Mouse (Mus musculus): ENCODE data around the gene Sbds. TPM values are rescaled to one million over a fixed set of nuclear protein-coding genes. Genes with fewer than 3 reads are reported as not detected.

Gene Sbds
- polyA plus RNA-seq, 1 experiment from 2014 or later: 83.6 TPM

DNA sequence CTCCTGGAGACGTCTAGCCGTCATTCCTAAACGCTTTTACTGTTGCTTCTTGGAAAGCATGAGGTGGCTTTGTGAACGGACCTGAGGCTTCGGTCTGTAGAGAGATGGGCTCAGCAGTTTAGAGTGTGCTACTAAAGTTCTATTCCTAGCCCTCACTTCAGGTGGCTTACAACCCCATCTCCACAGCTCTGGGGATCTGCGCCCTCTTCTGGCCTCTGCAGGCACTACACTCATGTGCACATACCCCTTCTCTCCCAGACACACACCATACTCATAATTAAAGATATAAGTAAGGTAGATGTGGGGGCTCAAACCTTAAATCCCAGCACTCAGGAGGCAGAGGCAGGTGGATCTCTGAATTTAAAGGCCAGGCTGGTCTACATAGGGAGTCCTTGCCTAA, 34.9 kb upstream of the Sbds start:
- Histone ChIP-seq H3K4me1 (ENCODE audit: control insufficient read depth, insufficient read depth, low read length) (no peaks in the 10 kb centered on the region), H3K9me3 (ENCODE audit: control insufficient read depth, low read length) (no peaks in the 10 kb centered on the region), H3K36me3 (ENCODE audit: control insufficient read depth, insufficient read depth, low read length) (peaks cover 5% of the 10 kb centered on the region; the same call in 1 of the 2 replicates), H3K4me2 (ENCODE audit: low read depth, low read length) (no peak overlapping the region), H3K9ac (ENCODE audit: low read depth, low read length) (no peak overlapping the region), H3K27ac (ENCODE audit: low read length) (no peak overlapping the region), H3K27me3 (replicated peaks; ENCODE audit: control insufficient read depth, insufficient read depth, low read length) (no peaks in the 10 kb centered on the region), H3K4me3 (ENCODE audit: low read length) (no peak overlapping the region)
- no peak for ATAC-seq
- WGBS: 96% methylated on average over 6 of the region's 6 CpGs

DNA sequence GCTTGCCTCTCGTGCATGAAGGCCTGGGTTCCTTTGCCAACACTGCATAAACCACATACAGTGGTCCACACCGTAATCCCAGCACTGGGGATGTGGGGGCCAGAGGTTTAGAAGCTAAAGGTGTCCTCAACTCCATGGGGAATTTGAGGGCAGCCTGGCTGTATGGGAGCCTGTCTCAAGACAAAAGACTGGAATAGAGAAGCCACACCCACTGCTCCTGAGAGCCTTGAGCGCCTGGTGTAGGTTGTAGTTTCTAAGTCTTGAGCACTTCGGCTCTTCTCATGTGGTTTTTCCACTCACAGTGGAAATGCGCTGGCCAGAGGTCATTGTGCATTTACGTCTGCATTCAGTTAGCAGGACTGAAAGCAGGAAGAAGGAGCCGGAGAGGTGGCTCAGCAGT, 32.8 kb upstream of the Sbds start:
- Histone ChIP-seq H3K27me3 (replicated peaks; ENCODE audit: control insufficient read depth, insufficient read depth, low read length) (no peaks in the 10 kb centered on the region), H3K9me3 (ENCODE audit: control insufficient read depth, low read length) (no peaks in the 10 kb centered on the region), H3K4me3 (ENCODE audit: low read length) (no peak overlapping the region), H3K9ac (ENCODE audit: low read depth, low read length) (no peak overlapping the region), H3K36me3 (ENCODE audit: control insufficient read depth, insufficient read depth, low read length) (peaks cover 5% of the 10 kb centered on the region; the same call in 1 of the 2 replicates), H3K4me1 (ENCODE audit: control insufficient read depth, insufficient read depth, low read length) (no peaks in the 10 kb centered on the region), H3K27ac (ENCODE audit: low read length) (no peak overlapping the region), H3K4me2 (ENCODE audit: low read depth, low read length) (no peak overlapping the region)
- ATAC-seq: no peak
- WGBS: 94% methylated on average over 7 of the region's 7 CpGs

DNA sequence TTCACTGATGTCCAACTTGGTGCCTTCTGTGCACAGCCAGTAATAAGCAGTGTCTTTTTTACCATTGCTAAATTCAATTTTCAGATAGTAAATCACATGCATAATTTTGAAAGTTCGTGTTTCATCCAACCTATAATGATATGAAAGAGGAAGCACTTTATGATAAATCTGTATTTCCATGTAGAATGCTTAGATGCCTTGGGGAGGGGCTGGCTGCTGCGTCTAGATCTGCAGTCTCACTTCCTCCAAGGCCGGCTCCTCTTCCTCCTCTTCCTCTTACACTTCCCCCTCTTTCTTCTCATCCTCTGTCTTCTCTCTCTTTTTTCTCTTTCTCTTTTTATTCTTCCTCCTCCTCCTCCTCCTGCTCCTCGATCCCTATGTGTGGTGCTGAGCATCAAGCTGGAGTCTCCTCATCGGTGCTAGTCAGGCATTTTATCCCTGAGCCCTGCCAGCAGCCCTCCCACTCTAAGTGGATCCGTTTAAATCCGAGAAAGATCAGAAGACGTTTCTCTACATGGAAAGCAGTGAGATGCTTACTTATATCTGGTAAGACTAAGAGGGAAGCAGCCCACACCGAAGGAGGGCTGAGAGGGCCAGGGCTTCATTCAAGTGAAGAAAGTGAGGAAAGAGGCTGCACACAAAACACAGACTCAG, 27.9 kb upstream of the Sbds start:
- WGBS: 94% methylated on average over 9 of the region's 9 CpGs
- H3K27ac ChIP-seq (ENCODE audit: low read length): no peak overlapping the region
- H3K4me3 ChIP-seq (ENCODE audit: low read length): no peak overlapping the region
- H3K9ac ChIP-seq (ENCODE audit: low read depth, low read length): no peak overlapping the region
- no peaks in the 10 kb centered on the region for H3K27me3 ChIP-seq (replicated peaks; ENCODE audit: control insufficient read depth, insufficient read depth, low read length)
- no peak overlapping the region for H3K4me2 ChIP-seq (ENCODE audit: low read depth, low read length)
- peaks cover 2% of the 10 kb centered on the region; the same call in 1 of the 2 replicates for H3K36me3 ChIP-seq (ENCODE audit: control insufficient read depth, insufficient read depth, low read length)
- no peaks in the 10 kb centered on the region for H3K9me3 ChIP-seq (ENCODE audit: control insufficient read depth, low read length)
- ATAC-seq: no peak
- no peaks in the 10 kb centered on the region for H3K4me1 ChIP-seq (ENCODE audit: control insufficient read depth, insufficient read depth, low read length)

DNA sequence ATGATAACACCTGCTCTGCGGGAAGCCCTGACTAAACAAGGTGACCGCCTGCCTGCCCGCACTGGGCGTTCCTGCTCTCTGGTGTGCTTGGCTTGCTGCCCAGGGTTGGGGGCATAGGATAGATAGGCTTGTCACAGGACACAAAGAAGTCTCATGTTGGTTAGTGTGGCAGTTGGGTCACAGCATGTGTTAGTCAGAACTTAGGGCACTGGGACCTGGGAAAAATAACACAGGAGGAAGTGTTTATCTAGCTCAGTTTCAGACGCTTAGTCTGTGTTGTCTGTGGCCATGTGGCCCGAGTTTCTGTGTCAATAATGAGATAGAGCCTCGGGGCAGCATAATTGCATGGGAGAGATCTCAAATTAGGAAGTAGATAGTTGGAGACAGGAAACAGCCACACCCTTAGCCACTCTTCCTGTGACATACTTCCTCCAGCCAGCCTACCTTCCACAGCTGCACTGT, 22.7 kb upstream of the Sbds start:
- H3K4me2 ChIP-seq (ENCODE audit: low read depth, low read length): no peak overlapping the region
- no peak overlapping the region for H3K4me3 ChIP-seq (ENCODE audit: low read length)
- no peaks in the 10 kb centered on the region for H3K9me3 ChIP-seq (ENCODE audit: control insufficient read depth, low read length)
- no peak overlapping the region for H3K9ac ChIP-seq (ENCODE audit: low read depth, low read length)
- H3K27me3 ChIP-seq (replicated peaks; ENCODE audit: control insufficient read depth, insufficient read depth, low read length): no peaks in the 10 kb centered on the region
- H3K27ac ChIP-seq (ENCODE audit: low read length): no peak overlapping the region
- peaks cover 5% of the 10 kb centered on the region; the same call in 1 of the 2 replicates for H3K36me3 ChIP-seq (ENCODE audit: control insufficient read depth, insufficient read depth, low read length)
- no peaks in the 10 kb centered on the region for H3K4me1 ChIP-seq (ENCODE audit: control insufficient read depth, insufficient read depth, low read length)
- no peak for ATAC-seq
- WGBS: 84% methylated on average over 7 of the region's 7 CpGs

DNA sequence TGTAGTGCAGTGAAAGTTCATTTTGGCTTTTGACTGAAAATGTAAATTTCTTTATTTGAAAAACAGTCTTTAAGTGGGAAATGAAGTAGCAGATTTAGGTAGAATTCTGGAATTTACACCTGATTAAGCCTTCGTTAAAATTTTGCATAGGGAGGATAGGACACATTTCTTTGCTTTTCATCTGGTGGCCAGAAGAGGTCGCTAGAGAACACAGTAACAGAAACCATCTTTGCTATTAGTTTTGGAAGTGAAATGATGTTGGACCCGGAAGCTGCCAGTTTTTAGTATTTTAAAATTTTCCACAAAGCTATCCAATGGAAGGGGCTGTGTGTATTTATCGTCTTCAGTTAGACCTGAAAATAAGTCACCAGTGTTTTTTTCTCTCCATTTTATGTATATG, 20.2 kb upstream of the Sbds start:
- Histone ChIP-seq H3K27me3 (replicated peaks; ENCODE audit: control insufficient read depth, insufficient read depth, low read length) (no peaks in the 10 kb centered on the region), H3K4me2 (ENCODE audit: low read depth, low read length) (no peak overlapping the region), H3K9me3 (ENCODE audit: control insufficient read depth, low read length) (no peaks in the 10 kb centered on the region), H3K4me1 (ENCODE audit: control insufficient read depth, insufficient read depth, low read length) (no peaks in the 10 kb centered on the region), H3K9ac (ENCODE audit: low read depth, low read length) (no peak overlapping the region), H3K27ac (ENCODE audit: low read length) (no peak overlapping the region), H3K4me3 (ENCODE audit: low read length) (no peak overlapping the region), H3K36me3 (ENCODE audit: control insufficient read depth, insufficient read depth, low read length) (peaks cover 5% of the 10 kb centered on the region; the same call in 1 of the 2 replicates)
- no peak for ATAC-seq
- WGBS: 54% methylated on average over 4 of the region's 4 CpGs

DNA sequence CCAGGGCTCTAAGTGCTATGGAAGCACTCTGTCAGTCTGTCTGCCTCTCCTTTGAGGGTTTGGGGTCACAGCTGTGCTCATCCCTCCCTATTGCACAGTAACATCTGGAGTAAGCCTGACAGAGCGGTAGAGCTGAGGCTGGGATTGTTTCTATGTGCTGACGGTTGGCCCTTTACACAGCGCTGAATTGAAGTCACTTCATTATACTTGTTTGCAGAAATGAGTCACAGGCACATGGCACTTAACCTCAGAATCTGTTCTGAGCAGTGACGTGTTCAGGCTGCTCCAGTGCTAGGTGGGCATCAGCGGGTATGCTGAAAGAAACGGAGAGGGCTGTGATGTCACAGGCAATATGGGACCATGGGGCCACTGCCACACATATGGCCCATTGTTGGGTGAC, 17.7 kb upstream of the Sbds start:
- peaks cover 3% of the 10 kb centered on the region; the same call in 1 of the 2 replicates for H3K36me3 ChIP-seq (ENCODE audit: control insufficient read depth, insufficient read depth, low read length)
- H3K9me3 ChIP-seq (ENCODE audit: control insufficient read depth, low read length): no peaks in the 10 kb centered on the region
- no peak overlapping the region for H3K27ac ChIP-seq (ENCODE audit: low read length)
- no peaks in the 10 kb centered on the region for H3K27me3 ChIP-seq (replicated peaks; ENCODE audit: control insufficient read depth, insufficient read depth, low read length)
- H3K4me1 ChIP-seq (ENCODE audit: control insufficient read depth, insufficient read depth, low read length): no peaks in the 10 kb centered on the region
- no peak overlapping the region for H3K4me2 ChIP-seq (ENCODE audit: low read depth, low read length)
- no peak overlapping the region for H3K9ac ChIP-seq (ENCODE audit: low read depth, low read length)
- no peak overlapping the region for H3K4me3 ChIP-seq (ENCODE audit: low read length)
- no peak for ATAC-seq
- WGBS: 91% methylated on average over 6 of the region's 6 CpGs

DNA sequence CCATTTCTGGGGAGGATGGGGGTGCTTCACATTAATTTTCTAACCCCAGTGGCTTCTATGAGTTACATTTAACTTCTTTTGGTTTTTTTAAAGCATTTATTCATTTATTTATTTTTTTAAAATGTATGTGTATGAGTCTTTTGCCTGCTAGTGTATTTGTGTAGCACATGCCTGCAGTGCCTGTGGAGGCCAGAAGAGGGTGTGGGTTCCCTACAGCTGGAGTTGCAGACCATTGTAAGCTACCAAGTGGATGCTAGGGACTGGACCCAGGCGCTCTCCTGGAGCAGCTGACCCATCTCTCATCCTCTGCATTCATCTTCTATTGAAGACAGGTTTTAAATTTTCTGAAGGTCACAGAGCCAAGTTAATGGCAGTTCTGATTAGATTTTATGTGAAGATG, 17.0 kb upstream of the Sbds start:
- H3K9ac ChIP-seq (ENCODE audit: low read depth, low read length): no peak overlapping the region
- no peak overlapping the region for H3K4me2 ChIP-seq (ENCODE audit: low read depth, low read length)
- H3K4me1 ChIP-seq (ENCODE audit: control insufficient read depth, insufficient read depth, low read length): no peaks in the 10 kb centered on the region
- WGBS: 100% methylated on average over 1 of the region's 1 CpGs
- no peak overlapping the region for H3K4me3 ChIP-seq (ENCODE audit: low read length)
- no peak overlapping the region for H3K27ac ChIP-seq (ENCODE audit: low read length)
- no peaks in the 10 kb centered on the region for H3K9me3 ChIP-seq (ENCODE audit: control insufficient read depth, low read length)
- peaks cover 8% of the 10 kb centered on the region; the same call in 1 of the 2 replicates for H3K36me3 ChIP-seq (ENCODE audit: control insufficient read depth, insufficient read depth, low read length)
- no peaks in the 10 kb centered on the region for H3K27me3 ChIP-seq (replicated peaks; ENCODE audit: control insufficient read depth, insufficient read depth, low read length)
- ATAC-seq: no peak

DNA sequence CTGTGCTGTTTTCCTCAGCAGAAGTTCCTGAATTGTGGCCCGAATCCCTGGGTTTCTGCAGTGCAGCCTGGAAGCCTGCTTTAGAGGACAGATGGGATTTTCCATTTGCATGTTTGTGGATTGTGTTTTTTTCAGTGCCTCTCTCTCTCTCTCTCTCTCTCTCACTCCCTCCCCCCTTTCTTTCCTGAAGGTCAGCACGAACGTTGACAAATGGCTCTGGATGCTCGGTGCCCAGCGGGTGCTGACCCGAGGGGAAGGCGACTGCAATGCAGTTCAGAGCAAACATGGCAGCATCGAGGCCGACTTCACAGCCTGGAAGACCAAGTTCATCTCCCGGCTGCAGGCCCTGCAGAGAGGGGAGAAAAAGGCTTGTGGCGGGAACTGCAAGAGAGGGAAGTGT, 13.6 kb upstream of the Sbds start:
- ATAC-seq: no peak
- Histone ChIP-seq H3K36me3 (ENCODE audit: control insufficient read depth, insufficient read depth, low read length) (peaks cover 16% of the 10 kb centered on the region), H3K9ac (ENCODE audit: low read depth, low read length) (no peak overlapping the region), H3K4me3 (ENCODE audit: low read length) (no peak overlapping the region), H3K9me3 (ENCODE audit: control insufficient read depth, low read length) (no peaks in the 10 kb centered on the region), H3K4me2 (ENCODE audit: low read depth, low read length) (no peak overlapping the region), H3K27me3 (replicated peaks; ENCODE audit: control insufficient read depth, insufficient read depth, low read length) (no peaks in the 10 kb centered on the region), H3K27ac (ENCODE audit: low read length) (no peak overlapping the region), H3K4me1 (ENCODE audit: control insufficient read depth, insufficient read depth, low read length) (no peaks in the 10 kb centered on the region)
- WGBS: 80% methylated on average over 11 of the region's 11 CpGs

DNA sequence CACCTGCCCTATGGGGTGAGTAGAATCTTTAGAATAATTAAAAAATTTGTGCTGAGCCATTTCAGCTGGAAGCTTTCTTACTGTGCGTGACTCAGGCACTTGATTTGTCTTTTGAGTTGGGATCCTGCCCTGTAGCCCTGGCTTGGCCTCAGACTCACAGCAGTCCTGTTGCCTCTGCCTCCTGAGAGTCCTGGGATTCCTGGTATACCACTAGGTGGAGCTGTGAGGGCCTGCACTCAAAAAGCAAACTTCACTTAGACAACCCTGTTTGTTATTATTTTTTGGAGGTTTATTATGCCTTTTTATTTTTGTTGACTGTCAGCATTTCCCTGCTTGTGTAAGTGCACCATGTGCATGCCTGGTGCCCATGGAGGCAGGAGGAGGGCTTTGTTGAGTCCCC, 12.0 kb upstream of the Sbds start:
- H3K9ac ChIP-seq (ENCODE audit: low read depth, low read length): no peak overlapping the region
- no peaks in the 10 kb centered on the region for H3K9me3 ChIP-seq (ENCODE audit: control insufficient read depth, low read length)
- no peak overlapping the region for H3K4me3 ChIP-seq (ENCODE audit: low read length)
- no peak overlapping the region for H3K4me2 ChIP-seq (ENCODE audit: low read depth, low read length)
- H3K27ac ChIP-seq (ENCODE audit: low read length): no peak overlapping the region
- no peak for ATAC-seq
- H3K4me1 ChIP-seq (ENCODE audit: control insufficient read depth, insufficient read depth, low read length): no peaks in the 10 kb centered on the region
- H3K36me3 ChIP-seq (ENCODE audit: control insufficient read depth, insufficient read depth, low read length): peaks cover 19% of the 10 kb centered on the region
- 94% methylated on average over 1 of the region's 1 CpGs for WGBS
- H3K27me3 ChIP-seq (replicated peaks; ENCODE audit: control insufficient read depth, insufficient read depth, low read length): no peaks in the 10 kb centered on the region

DNA sequence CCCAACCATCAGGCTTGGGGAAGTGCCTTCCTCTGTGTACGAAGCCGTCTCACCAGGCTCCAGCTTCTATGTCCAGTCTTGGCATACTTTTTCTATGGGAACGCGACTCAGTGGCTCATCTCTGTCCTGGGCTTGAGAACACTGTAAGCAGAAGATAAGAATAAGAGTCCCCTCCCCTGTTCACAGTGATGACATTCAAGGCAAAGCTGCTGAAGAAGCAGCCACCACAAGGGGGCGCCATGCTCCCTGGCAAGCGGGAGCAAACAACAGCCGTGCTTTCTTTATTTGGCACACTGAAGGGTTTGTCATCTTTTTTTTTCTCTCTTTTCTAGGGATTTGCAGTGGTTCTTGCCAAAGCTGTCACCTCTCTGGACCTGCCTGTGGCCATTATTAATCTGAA, 11.3 kb upstream of the Sbds start:
- Histone ChIP-seq H3K4me3 (ENCODE audit: low read length) (no peak overlapping the region), H3K9me3 (ENCODE audit: control insufficient read depth, low read length) (no peaks in the 10 kb centered on the region), H3K4me1 (ENCODE audit: control insufficient read depth, insufficient read depth, low read length) (no peaks in the 10 kb centered on the region), H3K4me2 (ENCODE audit: low read depth, low read length) (no peak overlapping the region), H3K27me3 (replicated peaks; ENCODE audit: control insufficient read depth, insufficient read depth, low read length) (no peaks in the 10 kb centered on the region), H3K36me3 (ENCODE audit: control insufficient read depth, insufficient read depth, low read length) (peaks cover 19% of the 10 kb centered on the region), H3K9ac (ENCODE audit: low read depth, low read length) (no peak overlapping the region), H3K27ac (ENCODE audit: low read length) (no peak overlapping the region)
- WGBS: 91% methylated on average over 7 of the region's 7 CpGs
- no peak for ATAC-seq

All from intestine, embryonic 16.5 days (tissue).